Mouse (Mus musculus) ES-Bruce4 (cell line): ENCODE measurements around the gene Efemp2.

Experiments
- CTCF ChIP-seq: IDR thresholded peaks from one replicate; pipeline ENCODE4 v1.8.1; 2011; ENCODE audit warnings: low read depth, low read length
- POLR2A ChIP-seq: IDR thresholded peaks from one replicate; pipeline ENCODE4 v1.8.1; 2011; ENCODE audit warnings: low read length; ENCODE audit not compliant: insufficient read depth

DNA sequence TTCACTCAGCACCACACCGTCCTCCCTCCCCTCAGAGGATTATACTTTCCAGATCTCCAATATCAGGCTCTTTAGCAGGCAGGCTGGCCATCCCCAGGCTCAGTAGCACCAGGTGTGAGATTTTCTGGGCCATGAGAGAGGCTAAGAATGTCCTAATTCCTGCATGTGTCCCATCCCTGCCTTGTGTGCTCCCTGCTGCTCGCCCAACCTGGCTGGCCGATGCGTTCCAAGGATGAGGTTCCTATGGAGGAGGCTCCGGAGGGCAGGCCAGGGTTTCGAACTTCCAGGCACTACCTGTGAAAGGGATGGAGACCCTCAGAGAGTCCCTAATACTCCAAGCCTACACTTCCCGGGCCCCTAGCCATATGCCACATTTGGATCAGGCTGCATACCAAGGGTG lies 12.1 kb downstream of the Efemp2 start:
- TF ChIP-seq POLR2A, result no peak
- TF ChIP-seq CTCF, result no peak
